Mouse (Mus musculus) MEL (cell line): ENCODE measurements around the gene Gm20708.

Experiments
- CHD2 ChIP-seq: IDR thresholded peaks from 2 replicates; pipeline ENCODE4 v1.6.1; 2011; ENCODE audit warnings: low read length, improper control_type of control experiment
- CTCF ChIP-seq, 3 experiments: IDR thresholded peaks in 2 of 3; conservative IDR thresholded peaks in 1 of 3; 2 replicates each; pipeline ENCODE4 v1.5.1; 2011 to 2012; ENCODE audit warnings: low read length in 3 of 3, low read depth in 2 of 3, mild to moderate bottlenecking in 2 of 3, improper control_type of control experiment in 1 of 3, inconsistent platforms in 1 of 3, mixed read lengths in 1 of 3, moderate library complexity in 1 of 3; ENCODE audit not compliant: control insufficient read depth in 1 of 3, insufficient read depth in 1 of 3, poor library complexity in 1 of 3, severe bottlenecking in 1 of 3
- EP300 ChIP-seq, 2 experiments: IDR thresholded peaks; 2 replicates each; pipeline ENCODE4 v1.6.1; 2011; ENCODE audit warnings: improper control_type of control experiment in 2 of 2, low read length in 2 of 2, low read depth in 1 of 2, mild to moderate bottlenecking in 1 of 2
- GATA1 ChIP-seq: IDR thresholded peaks from 2 replicates; pipeline ENCODE4 v1.6.1; 2011; ENCODE audit warnings: low read depth, low read length, improper control_type of control experiment
- MAFK ChIP-seq: IDR thresholded peaks from 2 replicates; pipeline ENCODE4 v1.6.1; 2011; ENCODE audit warnings: low read depth, mild to moderate bottlenecking, low read length, improper control_type of control experiment, borderline replicate concordance
- POLR2AphosphoS5 ChIP-seq: IDR thresholded peaks from 2 replicates; pipeline ENCODE4 v1.6.1; 2012; ENCODE audit warnings: low read depth, borderline replicate concordance, mild to moderate bottlenecking, inconsistent platforms, low read length, moderate library complexity, mixed read lengths
- SIN3A ChIP-seq: IDR thresholded peaks from 2 replicates; pipeline ENCODE4 v1.6.1; 2012; ENCODE audit warnings: low read length, improper control_type of control experiment, inconsistent platforms
- SMC3 ChIP-seq: IDR thresholded peaks from 2 replicates; pipeline ENCODE4 v1.6.1; 2011; ENCODE audit warnings: low read depth, low read length, improper control_type of control experiment
- TBP ChIP-seq: IDR thresholded peaks from 2 replicates; pipeline ENCODE4 v1.8.0; 2011; ENCODE audit warnings: low read depth, low read length, improper control_type of control experiment
- USF1 ChIP-seq: IDR thresholded peaks from 2 replicates; pipeline ENCODE4 v1.6.1; 2014; ENCODE audit warnings: low read depth, mild to moderate bottlenecking, inconsistent platforms, low read length, improper control_type of control experiment, moderate library complexity
- ZMIZ1 ChIP-seq: IDR thresholded peaks from 2 replicates; pipeline ENCODE4 v1.6.1; 2012; ENCODE audit warnings: low read depth, mild to moderate bottlenecking, inconsistent platforms, low read length, improper control_type of control experiment, moderate library complexity

DNA sequence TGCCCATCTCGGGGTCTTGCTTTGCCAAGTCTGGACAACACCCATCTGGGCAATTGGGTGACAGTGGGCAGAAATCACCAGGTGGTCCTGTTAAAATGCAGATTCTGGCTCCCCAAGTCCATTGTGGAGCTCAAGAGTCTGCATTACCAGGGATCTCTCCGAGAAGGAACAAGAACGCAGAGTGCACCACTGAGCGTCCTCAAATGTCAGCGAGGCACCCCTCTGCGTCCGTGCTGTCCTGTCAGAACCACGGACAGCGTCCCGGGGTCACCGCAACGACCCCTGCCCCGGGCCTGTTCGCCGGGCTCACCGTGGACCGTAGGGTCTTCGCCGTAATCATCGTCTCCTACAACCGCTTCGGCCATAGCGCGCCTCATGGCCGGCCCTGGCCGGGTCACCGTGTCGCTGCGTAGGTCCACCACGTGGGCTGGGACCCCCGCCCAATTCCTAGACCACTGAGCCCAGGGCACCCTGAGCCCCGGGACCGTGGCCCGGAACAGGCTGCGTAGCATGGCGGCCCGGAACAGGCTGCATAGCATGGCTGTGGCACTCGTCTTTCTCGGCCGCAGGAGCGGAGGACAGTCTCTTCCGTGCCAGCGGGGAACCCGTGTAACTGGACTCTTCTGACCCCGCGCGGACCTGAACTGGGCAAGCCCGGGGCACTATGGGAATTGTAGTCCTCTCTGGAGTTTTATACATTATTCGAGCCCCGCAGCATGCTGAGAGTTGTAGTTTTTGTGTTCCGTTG lies 63.6 kb downstream of the Gm20708 start, which contains the start of gene Tha1:
- no peak for TF ChIP-seq EP300 (IDR thresholded peaks at IDR 0.05; ENCODE audit: low read depth in 1 of 2, low read length in 2 of 2)
- no peak for TF ChIP-seq CHD2
- no peak for TF ChIP-seq SIN3A
- TF ChIP-seq USF1, result no peak
- TF ChIP-seq CTCF (IDR thresholded peaks at IDR 0.05 in 2 of 3, conservative IDR thresholded peaks at IDR 0.05 in 1 of 3; ENCODE audit: control insufficient read depth in 1 of 3, insufficient read depth in 1 of 3, low read depth in 2 of 3, low read length in 3 of 3, poor library complexity in 1 of 3, severe bottlenecking in 1 of 3), result no peak
- no peak for TF ChIP-seq SMC3
- TF ChIP-seq POLR2AphosphoS5, result no peak
- no peak for TF ChIP-seq GATA1
- no peak for TF ChIP-seq TBP
- TF ChIP-seq ZMIZ1, result no peak
- no peak for TF ChIP-seq MAFK
